In genomic region chr2:103516472-103516871, GRCm38 (mm10) we compare ENCODE assay signal across 22 mouse cellular contexts. TPM values are rescaled to one million over a fixed set of nuclear protein-coding genes. Genes with fewer than 3 reads are reported as not detected.
DNase-seq lines count a peak whose midpoint lies in the region; ATAC-seq and TF ChIP-seq lines count a peak whose summit lies in the region.
"Had no signal": no experiment of that assay in that cellular context is flagged by ENCODE, and none has a peak within 500 bp of the region (broad histone marks: within the 10 kb centered on the region; RNA-seq: fewer than 3 reads in every experiment).

No protein-coding gene starts in this region.

- H3K9ac ChIP-seq in liver, adult 2 months (ENCODE audit: low read depth, low read length), result no peak overlapping the region
- no peak overlapping the region for H3K9ac ChIP-seq in liver, embryonic 12.5 days
- H3K9ac ChIP-seq in liver, postnatal 0 days (replicated peaks), result no peak overlapping the region
- no peak overlapping the region for H3K9ac ChIP-seq in liver, embryonic 11.5 days (ENCODE audit: low read depth, low read length)
- no peak overlapping the region for H3K9ac ChIP-seq in forebrain, embryonic 14.5 days (ENCODE audit: low read length)
- H3K9ac ChIP-seq: embryonic facial prominence, embryonic 12.5 days; forebrain, embryonic 12.5 days; forebrain, embryonic 15.5 days had no signal

- ATAC-seq in liver, embryonic 12.5 days, result no peak
- ATAC-seq in liver, postnatal 0 days, result peak; percentile 81
- ATAC-seq in liver, embryonic 11.5 days (replicated peaks; ENCODE audit: low FRiP score), result no peak
- ATAC-seq in forebrain, embryonic 14.5 days, result no peak
- ATAC-seq: activated CD4-positive, CD25-positive, alpha-beta regulatory T cell, adult 4 months; CD4-positive, CD25-positive, alpha-beta regulatory T cell, adult 4 months; forebrain, embryonic 15.5 days; Patski had no signal

- H3K4me1 ChIP-seq in liver, adult 2 months (ENCODE audit: control insufficient read depth, insufficient read depth, low read length), result peaks cover 14% of the 10 kb centered on the region
- H3K4me1 ChIP-seq in liver, embryonic 12.5 days, result no peaks in the 10 kb centered on the region
- H3K4me1 ChIP-seq in liver, postnatal 0 days (ENCODE audit: insufficient read depth), result no peaks in the 10 kb centered on the region
- no peaks in the 10 kb centered on the region for H3K4me1 ChIP-seq in liver, embryonic 11.5 days (replicated peaks; ENCODE audit: control insufficient read depth, insufficient read depth, low read length)
- H3K4me1 ChIP-seq in forebrain, embryonic 14.5 days (ENCODE audit: control insufficient read depth, insufficient read depth, low read length), result no peaks in the 10 kb centered on the region
- H3K4me1 ChIP-seq: embryonic facial prominence, embryonic 10.5 days; embryonic facial prominence, embryonic 12.5 days; forebrain, embryonic 10.5 days; forebrain, embryonic 12.5 days; forebrain, embryonic 15.5 days had no signal

- 13% methylated on average over 1 of the region's 1 CpGs for WGBS in liver, adult 2 months
- WGBS in liver, embryonic 12.5 days (ENCODE audit: insufficient replicate concordance), result 55% methylated on average over 1 of the region's 1 CpGs
- 49% methylated on average over 1 of the region's 1 CpGs for WGBS in liver, postnatal 0 days (ENCODE audit: insufficient replicate concordance)
- WGBS in liver, embryonic 11.5 days, result 59% methylated on average over 1 of the region's 1 CpGs
- 70% methylated on average over 1 of the region's 1 CpGs for WGBS in forebrain, embryonic 14.5 days

- no peak overlapping the region for H3K27ac ChIP-seq in liver, adult 2 months (replicated peaks; ENCODE audit: insufficient read depth, low read depth, low read length)
- H3K27ac ChIP-seq in liver, embryonic 12.5 days, result no peak overlapping the region
- H3K27ac ChIP-seq in liver, postnatal 0 days (ENCODE audit: low read depth), result peak overlapping the region; percentile 63; the same call in 1 of the 2 replicates
- no peak overlapping the region for H3K27ac ChIP-seq in liver, embryonic 11.5 days (ENCODE audit: low read depth, low read length)
- no peak overlapping the region for H3K27ac ChIP-seq in forebrain, embryonic 14.5 days (ENCODE audit: low read depth, low read length)
- H3K27ac ChIP-seq: embryonic facial prominence, embryonic 10.5 days; embryonic facial prominence, embryonic 12.5 days; forebrain, embryonic 10.5 days; forebrain, embryonic 12.5 days; forebrain, embryonic 15.5 days had no signal

- H3K4me2 ChIP-seq in liver, embryonic 12.5 days, result no peak overlapping the region
- no peak overlapping the region for H3K4me2 ChIP-seq in liver, postnatal 0 days (ENCODE audit: low read depth, low read length)
- H3K4me2 ChIP-seq in liver, embryonic 11.5 days, result no peak overlapping the region
- no peak overlapping the region for H3K4me2 ChIP-seq in forebrain, embryonic 14.5 days (ENCODE audit: low read length)
- H3K4me2 ChIP-seq: embryonic facial prominence, embryonic 12.5 days; forebrain, embryonic 12.5 days; forebrain, embryonic 15.5 days had no signal

- H3K27me3 ChIP-seq in liver, adult 2 months (ENCODE audit: control insufficient read depth, insufficient read depth, low read length), result no peaks in the 10 kb centered on the region
- H3K27me3 ChIP-seq in liver, embryonic 12.5 days (replicated peaks), result no peaks in the 10 kb centered on the region
- no peaks in the 10 kb centered on the region for H3K27me3 ChIP-seq in liver, postnatal 0 days (ENCODE audit: insufficient read depth, low read length)
- H3K27me3 ChIP-seq in liver, embryonic 11.5 days (replicated peaks; ENCODE audit: control insufficient read depth, insufficient read depth, low read length), result no peaks in the 10 kb centered on the region
- H3K27me3 ChIP-seq in forebrain, embryonic 14.5 days (replicated peaks; ENCODE audit: control insufficient read depth, insufficient read depth, low read length), result no peaks in the 10 kb centered on the region
- H3K27me3 ChIP-seq: CH12.LX; embryonic facial prominence, embryonic 12.5 days; forebrain, embryonic 12.5 days; forebrain, embryonic 15.5 days had no signal

- no peak for TF ChIP-seq POLR2A in liver, adult 2 months (IDR thresholded peaks at IDR 0.05; ENCODE audit: extremely low read depth, insufficient read depth, low read length)

- TF ChIP-seq CTCF in liver, adult 2 months (IDR thresholded peaks at IDR 0.05; ENCODE audit: low read depth, low read length), result no peak
- TF ChIP-seq CTCF in liver, postnatal 0 days (IDR thresholded peaks at IDR 0.05; ENCODE audit: low read depth), result no peak

- no peak overlapping the region for H3K4me3 ChIP-seq in liver, adult 2 months (ENCODE audit: insufficient read depth, low read depth, low read length)
- H3K4me3 ChIP-seq in liver, embryonic 12.5 days, result no peak overlapping the region
- no peak overlapping the region for H3K4me3 ChIP-seq in liver, postnatal 0 days (ENCODE audit: low read depth, low read length)
- H3K4me3 ChIP-seq in liver, embryonic 11.5 days (ENCODE audit: low read depth, low read length), result no peak overlapping the region
- no peak overlapping the region for H3K4me3 ChIP-seq in forebrain, embryonic 14.5 days (ENCODE audit: low read depth, low read length)
- H3K4me3 ChIP-seq: embryonic facial prominence, embryonic 10.5 days; embryonic facial prominence, embryonic 12.5 days; forebrain, embryonic 10.5 days; forebrain, embryonic 12.5 days; forebrain, embryonic 15.5 days had no signal

- H3K36me3 ChIP-seq in liver, adult 2 months (ENCODE audit: control insufficient read depth, insufficient read depth, low read length), result no peaks in the 10 kb centered on the region
- no peaks in the 10 kb centered on the region for H3K36me3 ChIP-seq in liver, embryonic 12.5 days
- H3K36me3 ChIP-seq in liver, postnatal 0 days (replicated peaks; ENCODE audit: insufficient read depth, low read length), result no peaks in the 10 kb centered on the region
- H3K36me3 ChIP-seq in liver, embryonic 11.5 days (ENCODE audit: control insufficient read depth, insufficient read depth, low read length), result no peaks in the 10 kb centered on the region
- no peaks in the 10 kb centered on the region for H3K36me3 ChIP-seq in forebrain, embryonic 14.5 days (ENCODE audit: control insufficient read depth, insufficient read depth, low read length)
- H3K36me3 ChIP-seq: embryonic facial prominence, embryonic 10.5 days; embryonic facial prominence, embryonic 12.5 days; forebrain, embryonic 10.5 days; forebrain, embryonic 12.5 days; forebrain, embryonic 15.5 days; G1E had no signal

- TF ChIP-seq EP300 in liver, postnatal 0 days (IDR thresholded peaks at IDR 0.05; ENCODE audit: low read depth), result peak; percentile 57

- DNase-seq in liver, adult 2 months (ENCODE audit: extremely low read depth, low read depth, low spot score), result peak; percentile 82
- DNase-seq in liver, postnatal 0 days, result no peak
- no peak for DNase-seq in liver, embryonic 11.5 days (ENCODE audit: low spot score)
- DNase-seq in lung, postnatal 25 days (ENCODE audit: low spot score), result peak; percentile 32
- no peak for DNase-seq in lung, postnatal 4 days
- peak; percentile 95 for DNase-seq in fat pad, adult 2 months (ENCODE audit: extremely low read depth, low read depth, low spot score)
- no peak for DNase-seq in forebrain, embryonic 14.5 days (ENCODE audit: low spot score)
- DNase-seq: adrenal gland, adult 8-10 months; adrenal gland, postnatal 14 days; adrenal gland, postnatal 36 days; B cell, adult 2 months had no signal

- no peaks in the 10 kb centered on the region for H3K79me2 ChIP-seq in liver, adult 2 months (ENCODE audit: control insufficient read depth, insufficient read depth, low read length)

- H3K9me3 ChIP-seq in liver, embryonic 12.5 days (replicated peaks), result no peaks in the 10 kb centered on the region
- no peaks in the 10 kb centered on the region for H3K9me3 ChIP-seq in liver, postnatal 0 days (ENCODE audit: low read length)
- H3K9me3 ChIP-seq in liver, embryonic 11.5 days (ENCODE audit: control insufficient read depth, low read length), result no peaks in the 10 kb centered on the region
- no peaks in the 10 kb centered on the region for H3K9me3 ChIP-seq in forebrain, embryonic 14.5 days (replicated peaks; ENCODE audit: control insufficient read depth, low read length)
- H3K9me3 ChIP-seq: embryonic facial prominence, embryonic 10.5 days; embryonic facial prominence, embryonic 12.5 days; forebrain, embryonic 10.5 days; forebrain, embryonic 12.5 days; forebrain, embryonic 15.5 days; G1E had no signal

RNA-seq across cellular contexts. Expression of gene Cat, which starts 31.5 kb away (rescaled TPM):
- 1,807 and 1,852 TPM in 2 replicates for total RNA-seq in liver, adult 2 months (2014; rRNA removed)
- 1,476 and 1,516 TPM in 2 replicates for polyA plus RNA-seq in liver, adult 2 months (2012; rRNA removed)
- polyA plus RNA-seq in liver, embryonic 12.5 days (2016; fragmentation: Nextera tagmentation; extraction: Ambion mirVana), result 127 and 138 TPM in 2 replicates
- polyA plus RNA-seq in liver, postnatal 0 days (2015; fragmentation: Nextera tagmentation; extraction: Ambion mirVana), result 245 and 267 TPM in 2 replicates
- 145 and 166 TPM in 2 replicates for polyA plus RNA-seq in liver, embryonic 11.5 days (2014; fragmentation: Nextera tagmentation; extraction: Ambion mirVana)
- 81.9 and 97.3 TPM in 2 replicates for polyA plus RNA-seq in forebrain, embryonic 14.5 days (2014; fragmentation: Nextera tagmentation; extraction: Ambion mirVana)

RNA-seq across cellular contexts. Expression of gene Abtb2, which starts 49.6 kb away (rescaled TPM):
- 6.5 and 8.6 TPM in 2 replicates for total RNA-seq in liver, adult 2 months (2014; rRNA removed)
- polyA plus RNA-seq in liver, adult 2 months (2012; rRNA removed), result 15.1 and 17.3 TPM in 2 replicates
- polyA plus RNA-seq in liver, embryonic 12.5 days (2016; fragmentation: Nextera tagmentation; extraction: Ambion mirVana), result 4.1 and 4.5 TPM in 2 replicates
- polyA plus RNA-seq in liver, postnatal 0 days (2015; fragmentation: Nextera tagmentation; extraction: Ambion mirVana), result 1.8 and 2.1 TPM in 2 replicates
- polyA plus RNA-seq in liver, embryonic 11.5 days (2014; fragmentation: Nextera tagmentation; extraction: Ambion mirVana), result 4.6 and 5.4 TPM in 2 replicates
- polyA plus RNA-seq in forebrain, embryonic 14.5 days (2014; fragmentation: Nextera tagmentation; extraction: Ambion mirVana), result 3.8 and 5.9 TPM in 2 replicates
- polyA plus RNA-seq: G1E had no signal

Comparison
In these comparisons a context has a peak if more than half of its experiments do, and no peak if none do; other contexts are left out.
1. DNase-seq: peak in liver, adult 2 months (single experiment), lung, postnatal 25 days (single experiment) and fat pad, adult 2 months (single experiment); none in liver, postnatal 0 days (single experiment), liver, embryonic 11.5 days (single experiment), lung, postnatal 4 days (0 of 2) and forebrain, embryonic 14.5 days (single experiment).